Mouse (Mus musculus): ENCODE measurements around the gene Dclk3.

Dclk3 gene

DNA sequence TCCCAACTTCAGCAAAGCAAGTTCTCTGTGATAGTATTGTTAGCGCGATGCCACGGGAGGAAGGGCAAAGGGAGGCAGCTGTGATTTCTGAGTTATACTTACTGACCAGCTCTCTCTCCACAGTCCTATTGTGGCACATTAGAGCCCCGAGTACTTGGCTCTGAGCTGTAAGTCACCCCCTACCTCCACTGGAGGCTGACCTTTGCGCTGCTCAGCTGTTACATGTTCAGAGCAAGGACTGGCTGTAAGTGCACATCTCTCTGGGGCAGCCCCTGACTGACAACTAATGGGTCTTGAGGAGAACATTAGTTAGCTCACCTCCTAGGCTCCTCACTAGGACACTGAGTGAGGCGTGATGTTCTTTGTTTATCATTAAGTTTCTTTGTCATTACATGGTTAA, 1.6 kb downstream of the Dclk3 start:
- no peak for DNase-seq (ENCODE audit: low spot score)

DNA sequence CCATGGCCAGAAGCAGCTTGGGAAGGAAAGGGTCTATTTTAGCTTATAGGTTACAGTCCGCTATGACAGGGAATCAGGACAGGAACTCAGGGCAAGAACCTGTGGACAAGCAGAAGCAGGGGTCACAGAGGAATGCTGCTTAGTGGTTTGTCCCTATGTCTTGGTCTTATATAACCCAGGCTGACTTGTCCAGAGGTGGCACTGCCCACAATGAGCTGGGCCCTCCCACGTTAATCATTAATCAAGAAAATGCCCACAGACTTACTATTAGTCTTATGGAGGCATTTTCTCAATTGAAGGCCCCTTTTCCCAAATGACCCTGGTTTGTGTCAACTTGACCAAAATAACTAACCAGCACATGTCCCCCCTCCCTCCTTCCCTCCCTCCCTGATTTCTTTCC, 2.3 kb downstream of the Dclk3 start:
- DNase-seq (ENCODE audit: low spot score): no peak

DNA sequence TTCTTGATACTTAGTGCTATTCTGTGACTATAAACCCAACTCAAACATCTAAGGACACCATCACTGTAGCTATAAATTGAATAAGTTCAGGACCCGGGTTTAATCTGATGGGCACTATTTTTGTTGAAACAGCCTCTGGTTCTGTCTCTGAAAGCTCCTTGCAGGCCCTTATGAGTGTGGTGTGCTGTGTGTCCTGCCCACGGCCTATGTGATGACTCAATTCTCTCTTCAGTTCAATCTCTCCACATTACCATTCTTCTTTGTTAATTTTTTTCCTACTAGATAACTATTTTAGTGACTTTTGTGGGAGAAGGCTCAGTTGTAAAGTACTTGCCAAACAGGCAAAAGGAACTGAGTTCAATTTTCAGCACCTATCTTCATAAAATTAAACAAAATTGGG, 7.3 kb downstream of the Dclk3 start:
- DNase-seq (ENCODE audit: low spot score): no peak

DNA sequence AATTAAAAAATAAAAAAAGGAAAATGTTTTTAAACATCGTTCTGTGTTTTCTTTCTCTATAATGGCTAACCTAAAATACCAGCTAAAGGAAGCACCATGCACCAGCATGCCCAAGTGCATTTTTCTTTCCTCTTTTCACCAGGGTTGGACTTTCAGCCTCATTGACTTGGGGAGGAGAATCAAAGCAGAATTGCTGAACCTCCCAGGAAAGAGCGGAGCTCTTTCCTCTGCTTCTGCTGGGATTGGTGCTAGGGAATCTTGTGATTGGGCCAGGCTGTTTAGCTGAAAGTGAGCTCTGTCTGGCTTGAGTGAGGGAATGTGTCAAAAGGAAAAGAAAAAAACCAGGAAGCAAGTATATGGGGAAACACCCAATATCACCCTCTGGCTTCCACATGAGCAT, 10.1 kb downstream of the Dclk3 start:
- DNase-seq (ENCODE audit: low spot score): no peak

DNA sequence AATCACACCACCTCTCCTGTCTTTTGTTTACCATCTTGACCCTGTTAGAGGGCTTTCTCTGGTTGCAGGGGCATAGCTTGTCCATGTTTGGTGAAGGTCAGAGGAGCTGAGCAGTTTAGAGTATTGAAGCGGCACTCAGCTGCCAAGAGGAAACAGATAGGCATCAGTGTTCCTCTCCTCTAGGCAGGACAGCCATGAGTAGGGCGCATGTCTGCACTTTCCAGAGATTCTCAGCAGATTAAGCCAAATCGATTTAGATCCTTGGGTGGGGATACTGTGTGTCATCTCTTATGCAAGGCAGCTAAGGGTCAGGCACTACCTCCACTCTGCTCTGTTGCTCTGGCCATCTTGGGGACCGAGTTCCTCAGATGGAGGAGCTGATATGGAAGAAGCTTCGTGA, 11.0 kb downstream of the Dclk3 start:
- no peak for DNase-seq (ENCODE audit: low spot score)

DNA sequence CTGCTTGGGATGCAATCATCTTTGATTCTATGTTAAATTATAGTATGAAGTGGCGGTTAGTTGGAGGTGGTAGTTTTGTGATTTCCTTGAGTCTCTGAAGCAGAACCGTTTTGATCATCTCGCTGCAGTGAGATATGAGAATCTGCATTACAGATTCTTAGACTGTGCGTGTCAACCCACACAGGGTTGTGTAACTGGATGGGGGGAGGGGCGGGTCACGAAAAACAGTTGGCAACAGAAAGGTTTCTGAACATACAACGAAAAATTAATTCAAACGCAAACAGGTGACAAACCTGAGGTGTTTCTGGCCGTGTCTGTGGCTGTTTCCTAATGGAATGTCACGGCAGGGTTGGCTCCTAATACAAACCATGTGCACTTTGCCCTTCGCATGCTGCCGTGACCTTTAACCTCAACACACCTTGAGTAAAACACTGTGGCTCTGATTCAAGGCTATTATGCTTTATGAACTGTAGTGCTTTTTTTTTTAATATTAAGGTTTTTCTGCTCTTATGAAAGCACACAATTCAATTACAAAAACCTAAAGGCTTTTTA, 12.0 kb downstream of the Dclk3 start:
- no peak for DNase-seq (ENCODE audit: low spot score)

DNA sequence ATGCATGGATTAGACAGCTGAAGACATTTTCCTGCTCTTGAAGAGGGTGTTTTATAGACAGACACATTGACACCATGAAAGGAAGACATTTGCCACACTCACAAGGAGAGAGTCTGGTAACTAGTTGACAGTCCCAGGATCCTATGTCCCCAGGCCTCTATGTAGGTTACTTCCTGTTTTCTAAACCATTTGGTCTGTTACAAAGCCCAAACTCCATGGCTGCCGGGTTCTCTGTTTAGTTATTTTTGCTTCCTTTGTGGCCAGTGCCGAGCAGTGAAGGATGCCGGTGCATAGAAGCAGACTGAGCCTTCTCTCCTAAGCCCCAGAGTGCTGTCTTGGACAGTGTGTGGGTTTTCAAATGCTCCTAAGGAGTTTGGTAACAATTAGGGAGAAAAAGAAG, 15.0 kb downstream of the Dclk3 start:
- no peak for DNase-seq (ENCODE audit: low spot score)

DNA sequence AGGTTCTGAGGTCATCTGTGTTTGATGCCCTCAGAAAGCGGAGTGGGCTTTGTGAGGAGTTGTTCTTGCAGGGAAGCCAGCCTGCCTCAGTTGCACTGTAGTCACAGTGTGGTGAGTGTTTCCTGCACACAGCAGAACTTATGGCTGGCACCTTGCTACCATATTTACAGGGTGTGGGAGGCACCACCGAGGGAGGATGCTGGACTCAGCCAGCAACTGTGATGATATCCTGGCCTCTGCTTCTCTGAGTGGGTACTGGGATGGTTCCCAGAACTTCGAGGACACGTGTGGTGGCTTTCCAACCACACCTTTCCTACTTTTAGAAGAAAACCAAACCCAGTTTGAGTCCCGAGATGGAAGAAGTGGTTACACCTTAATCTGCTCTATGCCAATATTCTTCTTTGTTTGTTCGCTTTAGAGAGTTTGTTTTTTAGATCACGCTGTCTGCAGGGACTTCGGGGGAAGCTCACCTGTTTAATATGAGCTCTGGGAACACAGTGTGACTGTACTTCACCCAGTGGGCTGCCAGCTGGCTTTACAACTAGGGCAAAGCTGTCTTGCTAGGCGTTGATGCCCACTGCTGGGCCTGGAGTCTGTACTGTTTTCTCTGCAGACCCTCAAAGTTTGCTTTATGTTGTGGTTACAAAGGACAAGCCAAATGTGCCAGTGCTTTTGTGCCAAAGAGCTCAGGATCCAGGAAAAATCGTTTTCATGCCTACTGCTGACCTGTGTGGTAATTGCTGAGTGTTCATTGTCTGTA, 18.5 kb downstream of the Dclk3 start:
- no peak for DNase-seq (ENCODE audit: low spot score)

DNA sequence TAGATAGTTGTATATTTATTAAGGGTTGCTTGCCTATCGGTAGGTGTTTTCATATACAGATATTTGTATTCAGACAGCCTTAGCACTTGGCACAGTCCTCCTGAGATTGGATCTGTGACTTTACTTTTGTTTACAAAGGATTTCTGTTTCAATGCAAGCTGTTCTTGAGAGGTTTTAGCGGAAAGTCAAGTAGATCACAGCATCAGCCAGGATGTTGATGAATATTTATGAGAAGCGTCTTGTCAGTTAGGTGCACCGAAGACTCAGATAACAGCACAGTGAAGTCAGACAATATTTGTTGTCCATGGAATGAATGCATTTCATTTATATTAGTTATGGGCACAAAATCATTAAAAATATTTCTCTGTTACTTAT, 19.0 kb downstream of the Dclk3 start:
- DNase-seq (ENCODE audit: low spot score): no peak

DNA sequence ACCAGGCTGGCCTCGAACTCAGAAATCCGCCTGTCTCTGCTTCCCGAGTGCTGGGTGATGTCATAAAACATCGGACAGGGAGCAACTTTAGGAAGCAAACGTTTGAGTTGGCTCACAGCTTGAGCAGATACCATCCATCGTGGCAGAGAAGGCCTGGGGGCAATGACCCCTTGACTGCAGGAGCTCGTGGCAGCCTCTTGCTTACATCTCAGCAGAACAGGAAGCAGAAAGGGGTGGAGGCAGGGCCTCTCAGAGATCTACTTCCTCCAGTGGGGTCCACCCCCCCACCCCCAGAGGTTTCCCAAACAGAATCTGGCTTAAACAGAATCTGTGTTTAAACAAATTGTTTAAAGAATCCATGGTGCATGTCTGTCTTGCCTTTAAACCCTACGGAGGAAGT, 20.6 kb downstream of the Dclk3 start:
- DNase-seq (ENCODE audit: low spot score): no peak

DNA sequence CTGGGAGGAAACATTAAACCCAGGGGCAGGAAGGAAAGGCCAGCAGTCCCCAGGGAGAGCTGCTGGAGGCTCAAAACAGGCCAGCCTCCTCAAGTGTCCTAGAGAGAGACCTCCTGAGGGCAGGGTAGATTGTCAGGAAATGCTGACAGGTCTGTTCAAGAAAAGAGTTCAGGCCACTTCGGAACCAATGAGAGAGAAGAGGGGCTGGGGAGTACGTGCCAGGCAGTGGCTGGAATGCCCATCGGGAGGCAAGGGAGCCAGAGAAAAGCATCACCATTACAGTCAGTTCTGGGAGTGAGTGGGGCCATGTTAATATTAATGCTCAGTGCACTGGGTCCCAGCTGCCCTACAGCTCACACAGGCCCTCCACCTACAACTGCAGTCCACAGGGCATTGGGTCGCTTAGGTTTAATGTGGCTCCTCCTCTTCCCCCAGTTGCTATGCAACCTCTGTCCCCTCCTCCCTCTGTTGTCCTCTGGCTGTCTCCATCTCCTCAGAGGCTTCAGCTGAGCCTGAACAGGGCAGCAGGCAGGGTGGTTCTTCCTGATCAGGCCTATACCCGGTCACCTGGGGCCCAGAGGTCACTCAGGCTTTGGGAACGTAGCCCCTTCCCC, 21.4 kb downstream of the Dclk3 start:
- DNase-seq (ENCODE audit: low spot score): no peak

DNA sequence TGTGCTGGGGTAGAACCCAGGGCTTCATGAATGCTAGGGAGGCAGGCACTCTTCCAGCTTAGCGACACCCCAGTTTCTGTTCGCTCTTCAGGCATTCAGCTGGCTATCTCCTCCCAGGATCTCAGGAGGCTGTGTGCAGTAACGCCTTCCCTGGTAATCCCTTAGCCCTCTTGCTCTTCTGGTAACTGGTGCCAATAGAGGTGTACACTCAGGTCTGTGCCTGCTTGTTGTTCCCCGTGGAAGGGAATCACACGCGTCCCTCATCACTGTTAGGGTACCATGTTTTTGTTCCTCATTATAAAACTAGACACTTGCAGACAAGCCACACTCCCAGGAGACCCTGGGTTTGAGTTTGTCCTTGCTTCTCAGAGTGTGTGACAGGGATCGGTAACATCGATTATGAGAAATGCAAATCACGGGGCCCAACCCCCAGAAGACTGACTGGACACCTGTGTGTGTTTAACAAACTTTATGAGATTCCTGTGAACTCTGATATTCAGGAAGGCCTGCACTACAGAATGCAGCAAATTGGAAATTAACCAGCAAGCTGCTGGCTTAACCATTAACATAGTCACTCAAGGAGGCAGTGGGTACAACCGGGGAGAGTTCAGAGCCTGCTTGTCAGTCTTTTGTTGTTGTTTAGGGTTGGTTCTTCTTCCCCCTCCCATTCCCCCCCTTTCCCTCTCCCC, 22.7 kb downstream of the Dclk3 start:
- no peak for DNase-seq (ENCODE audit: low spot score)

DNA sequence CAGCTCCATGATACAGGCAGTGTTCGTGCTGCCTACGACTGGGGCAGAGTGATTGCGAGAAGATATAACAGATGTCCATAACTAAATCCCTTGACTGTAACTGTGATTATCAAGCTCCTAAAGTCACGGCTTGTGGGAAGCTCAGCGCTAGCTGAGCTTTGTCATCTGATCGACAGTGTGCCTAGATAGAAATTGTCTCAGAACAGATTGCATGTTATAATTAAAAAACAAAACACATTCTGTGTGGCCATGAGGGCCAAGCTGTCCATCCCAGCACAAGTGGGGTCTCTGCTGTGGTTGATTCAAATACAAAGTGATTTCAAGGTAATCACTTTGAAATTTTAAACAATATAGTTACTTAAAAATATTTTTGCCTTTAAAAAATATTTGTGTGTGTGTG, 26.8 kb downstream of the Dclk3 start:
- no peak for DNase-seq (ENCODE audit: low spot score)

DNA sequence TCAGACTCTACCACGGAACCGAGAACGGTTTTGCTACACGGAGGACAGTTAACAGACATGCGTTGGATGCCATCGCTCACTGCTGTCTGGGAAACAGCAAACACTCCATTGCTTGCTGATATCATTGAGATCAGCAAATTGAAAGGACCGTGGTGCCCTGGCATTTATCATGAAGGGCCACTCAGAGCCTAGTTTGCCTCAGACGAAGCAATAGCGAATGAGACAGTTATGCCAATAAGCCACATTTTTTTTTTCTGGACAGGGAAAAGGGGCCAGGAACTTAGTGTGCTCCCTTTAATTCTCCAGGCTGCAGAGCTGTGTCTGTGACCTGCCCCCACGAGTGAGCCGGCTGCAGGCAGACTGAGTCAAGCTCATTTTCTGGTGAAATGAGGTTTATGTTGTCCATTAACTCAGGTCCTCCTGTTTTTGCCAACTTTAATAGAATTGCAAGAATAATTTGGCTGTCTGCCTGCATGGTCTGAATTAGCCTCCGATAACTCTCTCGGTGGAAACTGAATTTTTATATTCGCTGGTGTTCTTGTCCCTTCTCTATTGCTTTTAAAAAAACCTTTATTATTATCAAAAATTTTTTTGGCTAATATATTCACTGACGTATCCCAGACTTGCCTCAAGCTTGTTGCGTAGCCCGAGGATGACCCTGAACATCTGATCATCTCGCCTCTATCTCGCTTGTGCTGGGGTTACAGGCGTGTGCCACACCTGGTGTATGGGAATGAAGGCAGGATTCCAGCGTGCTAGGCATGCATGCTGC, 35.0 kb downstream of the Dclk3 start:
- no peak for DNase-seq (ENCODE audit: low spot score)

DNA sequence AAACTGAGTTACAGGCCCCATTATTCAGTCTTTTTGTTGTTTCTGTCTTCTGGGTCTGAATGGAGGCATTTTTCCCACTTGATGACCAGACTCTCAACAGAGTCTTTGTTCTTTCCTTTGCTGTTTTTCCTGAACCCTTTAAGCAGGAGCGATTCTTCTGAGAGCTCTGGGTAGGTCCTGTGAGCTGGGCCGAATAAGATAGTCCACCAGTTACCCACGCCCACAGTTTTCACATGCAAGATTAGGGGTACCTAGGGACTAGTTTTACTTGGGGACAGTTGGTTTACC, 35.5 kb downstream of the Dclk3 start:
- DNase-seq (ENCODE audit: low spot score): no peak

DNA sequence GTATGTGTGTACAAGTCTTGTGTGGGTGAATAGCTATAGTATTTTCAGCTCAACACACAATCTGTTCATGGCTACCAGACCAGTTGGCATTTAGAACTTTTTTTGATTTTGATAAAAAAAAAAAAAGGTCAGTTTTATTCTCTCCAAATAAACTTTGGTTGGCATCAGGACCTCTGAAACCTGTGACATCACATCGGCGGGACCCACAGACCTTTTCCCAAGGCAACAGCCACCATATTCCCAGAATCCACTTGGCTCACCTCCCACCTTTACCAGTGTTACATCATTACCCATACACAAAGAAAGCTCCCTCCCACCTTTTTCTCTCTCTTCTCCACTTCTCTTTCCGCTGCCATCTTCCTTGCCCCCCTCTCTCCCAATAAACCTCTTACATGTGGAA, 36.4 kb downstream of the Dclk3 start:
- DNase-seq (ENCODE audit: low spot score): no peak

DNA sequence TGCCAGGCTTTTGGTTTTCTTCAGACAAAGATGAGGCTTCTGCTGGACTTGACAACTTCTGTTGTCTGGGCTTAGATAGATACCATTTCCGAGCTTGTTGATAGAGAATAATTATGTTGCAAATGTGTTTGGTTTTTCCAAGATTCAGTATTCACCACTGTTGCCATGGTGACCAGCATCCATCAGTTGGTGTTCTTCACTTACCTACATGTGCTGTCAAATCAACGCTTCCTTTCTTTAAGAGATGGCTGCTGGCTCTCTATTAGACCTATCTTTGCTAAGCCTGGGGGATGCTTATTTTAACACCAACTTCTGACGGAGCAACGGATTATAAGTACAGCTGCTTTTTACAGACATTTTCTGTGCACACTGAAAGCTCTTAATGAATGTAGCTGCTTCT, 37.1 kb downstream of the Dclk3 start:
- DNase-seq (ENCODE audit: low spot score): no peak

DNA sequence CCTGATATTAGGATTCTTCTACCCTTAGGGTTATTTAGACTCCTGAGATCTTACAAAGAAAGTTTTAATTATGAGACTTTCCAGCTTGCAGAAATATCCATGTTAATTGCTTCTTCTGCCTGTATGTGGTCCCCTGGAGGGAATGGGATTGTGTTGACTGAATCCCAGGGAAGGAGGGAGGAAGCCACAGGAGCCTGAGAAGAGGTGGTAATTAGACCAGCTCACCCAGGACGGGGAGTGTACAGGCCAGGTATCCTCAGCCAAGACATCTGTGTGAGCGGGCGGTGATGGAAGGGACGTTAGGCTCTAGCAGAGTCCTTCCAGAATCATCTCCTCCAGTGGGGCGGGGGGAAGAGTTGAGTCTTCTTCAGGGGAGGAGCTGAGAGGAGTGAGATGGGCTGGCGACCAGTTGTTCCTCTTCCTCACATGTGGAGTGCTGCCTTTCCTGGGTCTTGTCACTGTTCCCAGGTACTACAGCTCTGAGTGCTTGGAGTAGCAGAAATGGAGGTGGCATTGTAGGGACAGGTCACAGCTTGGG, 37.7 kb downstream of the Dclk3 start:
- DNase-seq (ENCODE audit: low spot score): no peak

DNA sequence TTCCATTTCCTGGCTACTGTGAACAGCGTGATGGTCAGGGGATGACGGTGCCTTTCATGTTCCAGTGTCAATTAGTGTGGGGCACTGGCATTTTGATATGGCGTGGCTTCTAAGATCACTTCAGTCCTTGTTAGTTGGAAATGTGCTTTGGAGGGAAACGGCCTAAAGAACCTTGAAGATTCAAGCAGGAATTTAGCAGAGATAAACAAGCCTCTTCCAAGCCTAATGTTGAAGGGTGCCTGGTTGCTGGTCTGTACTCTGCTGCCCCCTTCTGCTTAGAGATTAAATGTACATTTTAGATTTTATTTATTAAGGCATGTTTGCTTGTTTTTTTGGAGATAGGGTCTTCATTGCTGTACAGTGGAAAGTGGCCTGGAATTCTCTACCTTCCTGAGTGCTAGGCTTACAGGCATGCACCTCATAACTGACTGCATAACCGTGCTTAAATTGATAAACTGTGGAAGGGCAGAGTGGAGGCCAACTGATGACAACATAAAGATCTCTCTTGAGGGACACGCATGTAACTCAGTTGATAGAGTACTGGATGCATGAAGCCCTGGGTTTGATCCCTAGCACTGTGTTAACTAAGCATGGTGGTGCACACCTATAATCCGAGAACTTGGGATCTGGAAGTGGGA, 40.1 kb downstream of the Dclk3 start:
- no peak for DNase-seq (ENCODE audit: low spot score)

DNA sequence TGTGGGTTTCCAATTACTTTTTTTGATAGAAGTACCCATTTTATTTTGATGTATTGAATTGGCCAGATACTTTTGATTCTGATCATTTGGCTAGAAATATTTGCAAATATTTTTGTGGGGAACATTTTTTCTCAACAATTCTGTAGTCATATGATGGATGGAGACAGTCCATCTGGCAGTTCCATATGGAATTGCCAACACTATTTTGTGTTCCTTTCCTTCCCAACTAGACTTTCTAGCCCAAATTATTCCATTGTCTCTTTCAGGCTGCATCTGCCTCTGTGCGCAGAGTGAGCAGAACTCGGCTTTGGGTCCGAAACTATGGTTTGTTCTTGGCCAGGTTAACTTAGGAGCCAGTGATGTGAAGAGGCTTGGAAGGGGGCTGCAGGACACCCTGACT, 42.1 kb downstream of the Dclk3 start:
- DNase-seq (ENCODE audit: low spot score): no peak

DNA sequence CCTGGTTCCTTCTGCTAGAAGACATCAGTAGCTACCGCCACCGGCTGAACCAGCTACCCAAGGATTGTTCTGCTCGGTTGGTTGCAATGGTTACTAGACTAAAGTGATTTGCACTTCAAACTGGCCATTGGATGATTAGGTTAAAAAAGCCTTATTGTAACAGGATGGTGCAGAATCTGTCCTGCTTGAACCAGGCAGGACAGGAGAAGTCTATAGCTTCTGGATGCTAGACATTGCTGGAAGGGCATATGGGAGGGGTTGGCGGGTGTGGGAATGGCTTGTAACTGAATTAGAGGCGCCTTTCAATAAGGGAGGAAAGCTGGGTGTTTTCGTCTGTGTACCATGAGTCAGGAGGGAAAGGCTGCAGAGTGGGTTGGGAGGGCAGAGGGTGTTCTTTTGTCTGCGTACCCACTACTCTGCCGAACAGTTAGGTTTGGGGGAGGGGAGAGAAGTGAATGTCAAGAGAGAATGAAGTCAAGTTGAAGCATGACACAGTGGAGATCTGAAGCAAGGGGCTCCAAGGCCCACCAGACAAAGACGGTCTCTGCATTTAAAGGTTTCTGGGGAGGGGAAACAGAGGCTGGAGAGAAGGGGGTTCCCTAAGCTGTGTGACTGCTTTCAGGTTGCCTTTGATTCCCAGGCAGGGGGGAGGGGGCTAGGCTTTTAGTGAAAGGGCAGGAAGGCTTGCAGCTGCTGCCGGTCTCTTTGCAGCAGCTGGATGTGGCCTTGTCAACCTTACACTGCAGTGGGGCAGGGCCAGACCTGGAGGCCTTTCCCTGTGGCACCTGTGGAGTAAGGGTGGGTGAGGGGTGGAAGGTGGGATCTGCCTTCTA, 48.0 kb downstream of the Dclk3 start:
- DNase-seq (ENCODE audit: low spot score): no peak
